Mouse (Mus musculus): ENCODE data around the gene Ino80d. TPM values are rescaled to one million over a fixed set of nuclear protein-coding genes. Genes with fewer than 3 reads are reported as not detected.
A peak's percentile ranks its signal among the peaks of the same experiment; 100 is the strongest.

The Ino80d gene
- total and polyA plus RNA-seq, 2 experiments from 2014 or later = 9.2 to 10.4 TPM

DNA sequence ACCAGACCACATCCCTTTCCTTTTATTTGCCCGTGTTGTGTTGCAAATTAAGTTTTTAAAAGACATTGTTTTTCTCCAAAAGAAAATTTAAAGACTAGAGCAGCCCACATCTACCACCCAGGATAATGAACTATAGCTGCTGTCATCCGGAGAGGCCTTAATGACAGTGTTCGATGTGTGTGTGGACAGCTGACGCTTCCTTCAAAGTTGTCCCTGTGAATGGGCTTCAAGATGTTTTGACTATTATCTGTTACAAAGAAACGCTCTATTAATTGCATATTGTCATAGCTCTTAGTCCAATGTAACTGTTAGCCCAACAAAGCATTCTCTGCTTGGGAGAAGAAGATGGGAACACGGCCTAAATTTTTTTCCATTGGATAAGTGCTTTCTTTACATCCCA lies 200.0 kb downstream of the Ino80d start:
- H3K4me2 ChIP-seq (ENCODE audit: low read depth, low read length) = no peak overlapping the region
- H3K27me3 ChIP-seq (ENCODE audit: insufficient read depth, low read length) = no peaks in the 10 kb centered on the region
- H3K9me3 ChIP-seq (ENCODE audit: low read length) = no peaks in the 10 kb centered on the region
- TF ChIP-seq CTCF (IDR thresholded peaks at IDR 0.05; ENCODE audit: low read depth) = no peak
- DNase-seq (ENCODE audit: low spot score) (no peak), ATAC-seq (no peak)
- no peaks in the 10 kb centered on the region for H3K36me3 ChIP-seq (ENCODE audit: insufficient read depth, low read length)
- H3K4me1 ChIP-seq (ENCODE audit: insufficient read depth, low read length) = no peaks in the 10 kb centered on the region
- H3K27ac ChIP-seq = no peak overlapping the region
- 76% methylated on average over 6 of the region's 6 CpGs for WGBS
- no peak overlapping the region for H3K9ac ChIP-seq (replicated peaks; ENCODE audit: low read length)
- no peak overlapping the region for H3K4me3 ChIP-seq (ENCODE audit: low read length)

DNA sequence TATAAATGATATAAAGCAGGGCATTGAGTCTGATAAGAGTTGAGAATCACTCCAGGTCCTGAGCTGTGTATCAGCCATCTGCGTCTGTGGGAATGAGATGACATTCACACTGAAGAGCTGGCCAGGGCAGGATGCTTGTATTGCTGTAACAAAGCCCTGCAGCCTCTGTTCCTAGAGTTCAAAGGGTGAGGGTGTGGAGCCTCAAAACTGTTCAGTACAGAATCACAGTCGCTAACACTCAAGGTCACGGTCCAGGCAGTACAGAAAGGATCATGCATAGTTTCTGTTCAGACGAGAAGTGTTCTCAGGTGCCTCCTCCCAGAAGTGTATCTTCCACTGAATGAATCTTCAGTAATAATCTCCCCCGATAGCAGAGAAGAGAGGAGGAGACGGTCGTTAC lies 203.0 kb downstream of the Ino80d start:
- no peaks in the 10 kb centered on the region for H3K27me3 ChIP-seq (ENCODE audit: insufficient read depth, low read length)
- WGBS = 55% methylated on average over 7 of the region's 7 CpGs
- ATAC-seq = no peak
- H3K9ac ChIP-seq (replicated peaks; ENCODE audit: low read length) = no peak overlapping the region
- no peak overlapping the region for H3K4me3 ChIP-seq (ENCODE audit: low read length)
- no peaks in the 10 kb centered on the region for H3K4me1 ChIP-seq (ENCODE audit: insufficient read depth, low read length)
- H3K4me2 ChIP-seq (ENCODE audit: low read depth, low read length) = no peak overlapping the region
- H3K27ac ChIP-seq = no peak overlapping the region
- no peak for TF ChIP-seq CTCF (IDR thresholded peaks at IDR 0.05; ENCODE audit: low read depth)
- DNase-seq (ENCODE audit: low spot score) = no peak
- no peaks in the 10 kb centered on the region for H3K9me3 ChIP-seq (ENCODE audit: low read length)
- no peaks in the 10 kb centered on the region for H3K36me3 ChIP-seq (ENCODE audit: insufficient read depth, low read length)

DNA sequence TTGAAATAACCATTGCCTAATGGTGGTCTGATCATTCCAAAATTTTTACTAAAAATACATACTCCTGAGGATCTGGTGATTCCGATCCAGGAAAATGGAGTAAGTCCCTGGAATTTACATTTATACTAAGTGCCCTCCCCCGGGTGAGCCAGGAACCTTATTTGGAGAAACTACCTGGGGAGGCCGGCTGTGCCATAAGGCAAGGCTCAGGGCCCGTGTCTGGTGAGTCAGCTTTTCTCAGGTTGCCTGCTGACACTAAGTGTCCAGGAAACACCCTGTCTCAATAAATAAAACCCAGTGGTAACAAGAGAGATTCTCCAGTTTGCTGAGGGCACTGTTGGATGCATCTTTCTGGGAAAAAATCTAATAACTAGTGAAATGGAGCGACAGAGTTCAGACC lies 205.3 kb downstream of the Ino80d start:
- Histone ChIP-seq H3K9me3 (ENCODE audit: low read length) (no peaks in the 10 kb centered on the region), H3K27ac (no peak overlapping the region), H3K36me3 (ENCODE audit: insufficient read depth, low read length) (no peaks in the 10 kb centered on the region), H3K9ac (replicated peaks; ENCODE audit: low read length) (no peak overlapping the region), H3K4me1 (ENCODE audit: insufficient read depth, low read length) (no peaks in the 10 kb centered on the region), H3K27me3 (ENCODE audit: insufficient read depth, low read length) (no peaks in the 10 kb centered on the region), H3K4me2 (ENCODE audit: low read depth, low read length) (no peak overlapping the region), H3K4me3 (ENCODE audit: low read length) (no peak overlapping the region)
- no peak for TF ChIP-seq CTCF (IDR thresholded peaks at IDR 0.05; ENCODE audit: low read depth)
- 81% methylated on average over 5 of the region's 5 CpGs for WGBS
- no peak for DNase-seq (ENCODE audit: low spot score)
- no peak for ATAC-seq

DNA sequence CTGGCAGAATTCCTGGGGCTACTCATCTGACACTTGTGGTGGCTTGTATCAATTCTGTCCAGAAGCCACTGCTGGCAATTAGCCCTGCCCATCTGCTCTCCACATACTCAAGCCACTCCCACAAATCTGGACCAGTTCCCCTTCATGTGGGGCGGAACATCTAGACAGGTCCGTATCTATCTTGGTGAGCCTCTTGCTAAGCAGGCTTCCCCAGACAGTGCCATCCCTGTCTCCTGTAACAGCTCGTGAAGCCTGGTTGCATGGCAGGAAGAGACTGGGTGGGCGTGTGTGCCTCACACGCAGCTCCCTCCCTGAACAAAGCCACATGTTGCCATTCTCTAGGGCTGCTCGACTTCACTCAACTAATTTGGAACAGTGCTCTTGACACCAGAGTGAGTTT lies 206.0 kb downstream of the Ino80d start:
- Histone ChIP-seq H3K9me3 (ENCODE audit: low read length) (no peaks in the 10 kb centered on the region), H3K9ac (replicated peaks; ENCODE audit: low read length) (no peak overlapping the region), H3K27ac (no peak overlapping the region), H3K4me2 (ENCODE audit: low read depth, low read length) (no peak overlapping the region), H3K4me1 (ENCODE audit: insufficient read depth, low read length) (no peaks in the 10 kb centered on the region), H3K27me3 (ENCODE audit: insufficient read depth, low read length) (no peaks in the 10 kb centered on the region), H3K4me3 (ENCODE audit: low read length) (no peak overlapping the region), H3K36me3 (ENCODE audit: insufficient read depth, low read length) (no peaks in the 10 kb centered on the region)
- no peak for TF ChIP-seq CTCF (IDR thresholded peaks at IDR 0.05; ENCODE audit: low read depth)
- ATAC-seq (peak; percentile 46), DNase-seq (ENCODE audit: low spot score) (peak; percentile 69)
- WGBS = 54% methylated on average over 6 of the region's 6 CpGs

Small RNA genes lying within 50 kb of the gene (microRNA-seq; reads per million reads assigned to microRNA genes)
- gene Gm24557 (0 reads per million in 2 experiments), gene Gm44468 (0 reads per million in 2 experiments)

Other genes with a start within 250 kb of the Ino80d start
- 611 and 620 TPM in 2 replicates for gene Eef1b2, start 62.2 kb upstream of the Ino80d start, total RNA-seq (2014; rRNA removed)
- 451 and 465 TPM in 2 replicates for gene Eef1b2, start 62.2 kb upstream of the Ino80d start, polyA plus RNA-seq (2015; fragmentation: Nextera tagmentation; extraction: Ambion mirVana)
- gene Ndufs1, start 62.2 kb upstream of the Ino80d start, total RNA-seq (2014; rRNA removed) = 90.2 and 105 TPM in 2 replicates
- 148 and 151 TPM in 2 replicates for gene Ndufs1, start 62.2 kb upstream of the Ino80d start, polyA plus RNA-seq (2015; fragmentation: Nextera tagmentation; extraction: Ambion mirVana)
- gene Gpr1, start 99.9 kb upstream of the Ino80d start, total RNA-seq (2014; rRNA removed) = 1.2 TPM in 1 of 2 replicates, not detected in the other
- 0.34 and 0.48 TPM in 2 replicates for gene Gpr1, start 99.9 kb upstream of the Ino80d start, polyA plus RNA-seq (2015; fragmentation: Nextera tagmentation; extraction: Ambion mirVana)
- 17.4 and 30.5 TPM in 2 replicates for gene Zdbf2, start 158.6 kb upstream of the Ino80d start, total RNA-seq (2014; rRNA removed)
- 36.4 and 38.2 TPM in 2 replicates for gene Zdbf2, start 158.6 kb upstream of the Ino80d start, polyA plus RNA-seq (2015; fragmentation: Nextera tagmentation; extraction: Ambion mirVana)